Mouse (Mus musculus): ENCODE measurements around the gene Stk25. TPM values are rescaled to one million over a fixed set of nuclear protein-coding genes. Genes with fewer than 3 reads are reported as not detected.

The Stk25 gene
- polyA plus RNA-seq, 1 experiment, result 1.1 TPM

DNA sequence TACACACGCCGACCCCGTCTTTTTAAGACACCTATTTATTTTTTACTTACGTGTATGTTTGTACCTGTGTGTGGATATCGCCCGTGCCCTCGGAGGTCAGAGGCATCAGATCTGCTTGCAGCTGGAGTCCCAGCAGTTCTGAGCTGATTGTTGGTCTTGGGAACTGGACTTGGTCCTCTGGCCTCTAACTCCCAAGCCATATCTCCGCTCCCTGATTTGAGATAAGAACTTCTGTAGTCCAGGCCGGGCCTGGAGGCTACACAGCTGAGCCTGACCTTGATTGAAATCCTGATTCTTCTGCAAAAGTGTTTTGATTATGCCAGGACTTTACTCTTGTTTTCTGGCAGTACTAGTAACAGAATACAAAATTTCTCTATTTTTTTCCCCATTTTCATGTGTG, 34.3 kb upstream of the Stk25 start:
- Histone ChIP-seq H3K36me3 (ENCODE audit: control insufficient read depth) (no peaks in the 10 kb centered on the region), H3K4me3 (replicated peaks) (no peak overlapping the region), H3K27me3 (ENCODE audit: control insufficient read depth) (peaks cover 4% of the 10 kb centered on the region), H3K4me1 (ENCODE audit: control insufficient read depth) (peaks cover 2% of the 10 kb centered on the region; the same call in 1 of the 2 replicates), H3K9me3 (ENCODE audit: control insufficient read depth, low read length) (no peaks in the 10 kb centered on the region)
- TF ChIP-seq TAL1 (IDR thresholded peaks at IDR 0.05; ENCODE audit: low read length), result no peak

DNA sequence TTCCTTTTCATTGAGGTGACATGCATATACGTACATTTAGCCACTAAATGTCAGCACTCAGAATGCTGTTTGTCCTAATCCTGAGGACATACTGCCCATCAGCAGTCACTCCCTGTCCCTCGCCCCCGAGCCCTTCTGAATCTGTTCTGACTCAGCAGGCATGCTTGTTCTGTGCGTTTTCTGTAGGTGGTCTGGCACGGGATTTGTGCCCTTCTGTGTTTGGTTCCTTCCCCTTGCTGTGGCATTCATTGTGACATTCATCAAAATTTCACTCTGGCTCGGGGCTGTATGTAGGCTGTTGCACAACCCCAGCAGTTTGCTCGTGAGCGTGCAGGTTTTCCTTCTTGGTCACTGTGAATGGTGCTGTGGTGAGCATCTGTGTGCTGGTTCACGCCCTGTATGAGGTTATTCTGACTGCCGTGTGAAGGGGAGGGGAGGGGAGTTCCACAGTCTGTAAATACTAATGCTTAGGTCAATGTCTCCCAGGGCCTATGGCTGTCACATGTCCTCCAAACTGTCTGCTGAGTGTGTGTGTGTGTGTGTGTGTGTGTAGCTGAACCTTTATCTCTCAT, 33.4 kb upstream of the Stk25 start:
- H3K4me3 ChIP-seq (replicated peaks), result no peak overlapping the region
- no peaks in the 10 kb centered on the region for H3K36me3 ChIP-seq (ENCODE audit: control insufficient read depth)
- H3K4me1 ChIP-seq (ENCODE audit: control insufficient read depth), result peaks cover 2% of the 10 kb centered on the region; the same call in 1 of the 2 replicates
- no peaks in the 10 kb centered on the region for H3K9me3 ChIP-seq (ENCODE audit: control insufficient read depth, low read length)
- H3K27me3 ChIP-seq (ENCODE audit: control insufficient read depth), result peaks cover 13% of the 10 kb centered on the region
- TF ChIP-seq GATA1 (IDR thresholded peaks at IDR 0.05; ENCODE audit: low read length), result no peak
- TF ChIP-seq TAL1 (IDR thresholded peaks at IDR 0.05; ENCODE audit: low read length), result no peak

DNA sequence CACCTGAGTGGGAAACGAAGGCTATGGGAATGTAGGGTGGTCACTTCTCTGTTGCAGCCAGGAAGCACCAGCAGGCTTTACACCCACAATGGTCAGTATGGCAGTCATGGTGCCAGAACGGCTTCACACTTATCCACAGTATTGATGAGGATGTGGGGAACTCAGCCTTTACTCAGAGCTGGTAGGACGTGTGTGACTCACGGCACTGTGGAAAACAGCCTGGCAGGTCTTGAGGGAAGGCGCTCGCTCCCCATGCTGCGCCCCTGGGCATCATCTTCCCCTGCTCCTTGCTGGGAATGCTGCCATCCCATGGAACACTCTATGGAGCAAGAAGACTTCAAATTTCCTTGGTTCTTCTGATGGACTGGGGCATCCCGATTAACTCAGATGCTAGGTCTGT, 32.6 kb upstream of the Stk25 start:
- peaks cover 2% of the 10 kb centered on the region; the same call in 1 of the 2 replicates for H3K4me1 ChIP-seq (ENCODE audit: control insufficient read depth)

DNA sequence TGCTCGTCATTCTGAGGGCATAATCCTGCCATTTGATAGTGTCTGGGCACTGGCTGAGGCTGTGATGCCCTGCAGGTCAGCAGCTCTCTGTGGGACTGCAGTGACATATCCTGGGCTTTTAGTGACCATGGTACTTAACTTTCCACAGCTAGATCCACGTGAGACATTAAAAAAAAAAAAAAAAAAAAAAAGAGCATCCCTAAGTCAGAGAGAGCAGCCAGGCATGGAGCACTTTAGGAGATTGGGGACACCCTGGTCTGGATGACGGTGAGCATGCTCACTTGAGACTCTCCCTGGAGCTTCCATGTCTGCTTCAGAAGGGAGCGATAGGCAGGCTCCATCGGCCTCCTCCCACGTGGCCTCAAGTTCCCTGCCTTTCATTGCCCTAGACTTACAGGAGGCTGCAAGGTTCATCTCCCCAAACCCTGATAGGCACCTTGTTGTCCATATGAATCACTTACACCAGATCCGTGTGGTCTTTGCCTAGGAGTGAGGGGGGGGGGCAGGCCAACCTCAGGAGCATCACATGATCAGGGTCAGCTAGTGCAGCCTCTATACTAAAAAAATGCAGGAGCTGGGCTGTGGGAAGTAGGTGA, 31.5 kb upstream of the Stk25 start:
- TF ChIP-seq TAL1 (IDR thresholded peaks at IDR 0.05; ENCODE audit: low read length) (no peak), GATA1 (IDR thresholded peaks at IDR 0.05; ENCODE audit: low read length) (no peak)
- Histone ChIP-seq H3K27me3 (ENCODE audit: control insufficient read depth) (peaks cover 32% of the 10 kb centered on the region), H3K4me3 (replicated peaks) (no peak overlapping the region), H3K36me3 (ENCODE audit: control insufficient read depth) (no peaks in the 10 kb centered on the region), H3K9me3 (ENCODE audit: control insufficient read depth, low read length) (no peaks in the 10 kb centered on the region; the same call in 1 of the 2 replicates), H3K4me1 (ENCODE audit: control insufficient read depth) (peaks cover 2% of the 10 kb centered on the region; the same call in 1 of the 2 replicates)

More for the DNA sequence above, 32.6 kb upstream of the Stk25 start:
- TF ChIP-seq GATA1 (IDR thresholded peaks at IDR 0.05; ENCODE audit: low read length) (no peak), TAL1 (IDR thresholded peaks at IDR 0.05; ENCODE audit: low read length) (no peak)
- Histone ChIP-seq H3K9me3 (ENCODE audit: control insufficient read depth, low read length) (no peaks in the 10 kb centered on the region; the same call in 1 of the 2 replicates), H3K27me3 (ENCODE audit: control insufficient read depth) (peaks cover 21% of the 10 kb centered on the region), H3K4me3 (replicated peaks) (no peak overlapping the region), H3K36me3 (ENCODE audit: control insufficient read depth) (no peaks in the 10 kb centered on the region)

DNA sequence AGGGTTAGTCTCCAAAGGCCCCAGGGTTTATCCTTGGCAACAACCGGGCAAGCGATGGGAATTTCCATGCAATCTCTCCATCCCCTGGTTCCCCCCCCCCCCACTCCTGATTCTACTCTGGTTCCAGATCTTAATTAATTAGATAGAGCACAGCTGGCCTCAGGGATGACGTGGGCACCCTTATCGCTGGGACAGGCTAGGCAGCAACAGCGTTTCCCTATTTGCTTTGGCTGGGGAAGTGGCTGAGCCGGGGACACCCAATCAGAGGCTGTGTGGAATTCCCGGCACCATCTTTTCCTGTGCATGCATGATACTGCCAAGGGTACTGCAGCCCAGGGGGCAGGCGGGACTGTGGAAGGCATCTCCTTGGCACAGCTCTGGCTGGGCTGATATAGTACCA, 29.7 kb upstream of the Stk25 start:
- TF ChIP-seq GATA1 (IDR thresholded peaks at IDR 0.05; ENCODE audit: low read length) (no peak), TAL1 (IDR thresholded peaks at IDR 0.05; ENCODE audit: low read length) (no peak)
- peaks cover 48% of the 10 kb centered on the region for H3K27me3 ChIP-seq (ENCODE audit: control insufficient read depth)
- H3K36me3 ChIP-seq (ENCODE audit: control insufficient read depth), result no peaks in the 10 kb centered on the region
- H3K4me1 ChIP-seq (ENCODE audit: control insufficient read depth), result peaks cover 2% of the 10 kb centered on the region; the same call in 1 of the 2 replicates
- no peaks in the 10 kb centered on the region; the same call in 1 of the 2 replicates for H3K9me3 ChIP-seq (ENCODE audit: control insufficient read depth, low read length)
- H3K4me3 ChIP-seq (replicated peaks), result no peak overlapping the region

DNA sequence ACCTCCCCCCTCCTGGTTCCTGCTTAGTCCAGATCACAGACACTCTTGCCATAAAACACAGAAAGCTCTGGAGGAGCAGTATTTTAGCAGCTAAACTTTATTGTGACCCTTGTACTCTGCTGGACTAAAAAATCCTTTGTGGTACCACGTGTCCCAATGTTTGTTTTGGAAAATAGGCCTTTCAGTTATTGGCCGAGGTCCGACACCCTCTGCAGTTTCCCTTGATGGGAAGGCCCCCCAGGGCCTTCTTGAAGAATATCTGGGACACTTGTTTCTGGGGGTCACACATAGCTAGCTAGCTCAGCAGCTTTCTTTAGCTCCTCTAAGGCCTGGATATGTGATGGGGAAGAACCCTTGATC, 28.5 kb upstream of the Stk25 start:
- Histone ChIP-seq H3K27me3 (ENCODE audit: control insufficient read depth) (peaks cover 48% of the 10 kb centered on the region), H3K4me3 (replicated peaks) (no peak overlapping the region)
- no peak for TF ChIP-seq GATA1 (IDR thresholded peaks at IDR 0.05; ENCODE audit: low read length)
- TF ChIP-seq TAL1 (IDR thresholded peaks at IDR 0.05; ENCODE audit: low read length), result no peak

DNA sequence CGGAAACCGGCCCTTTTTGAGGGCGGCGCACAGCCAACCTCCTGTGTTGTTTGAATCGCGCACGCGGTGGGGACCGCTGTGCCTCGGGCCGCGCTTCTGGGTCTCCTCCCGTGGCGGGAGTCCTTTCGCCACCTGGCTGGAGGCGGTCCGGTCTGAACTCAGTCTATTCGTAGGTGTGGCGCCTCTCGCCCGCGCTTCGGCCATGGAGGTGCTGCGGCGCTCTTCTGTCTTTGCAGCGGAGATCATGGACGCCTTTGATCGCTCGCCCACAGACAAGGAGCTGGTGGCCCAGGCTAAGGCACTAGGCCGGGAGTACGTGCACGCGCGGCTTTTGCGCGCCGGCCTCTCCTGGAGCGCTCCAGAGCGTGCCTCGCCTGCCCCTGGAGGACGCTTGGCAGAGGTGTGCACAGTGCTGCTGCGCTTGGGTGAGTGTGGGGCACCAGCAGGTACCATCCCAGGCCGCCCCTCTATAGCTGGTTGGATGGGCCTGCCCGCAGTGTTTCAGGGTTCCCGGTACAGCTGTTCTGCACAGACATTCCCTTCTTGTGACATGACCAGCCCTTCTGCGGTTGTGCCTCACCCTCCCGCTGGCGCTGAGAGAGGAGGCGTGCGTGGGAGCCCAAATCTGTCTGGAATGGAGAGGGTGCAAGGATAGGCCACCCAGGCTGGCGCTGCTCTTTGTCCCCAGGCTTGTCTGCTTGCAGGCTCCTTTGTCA, 27.9 kb upstream of the Stk25 start:
- no peaks in the 10 kb centered on the region; the same call in 1 of the 2 replicates for H3K9me3 ChIP-seq (ENCODE audit: control insufficient read depth, low read length)
- H3K27me3 ChIP-seq (ENCODE audit: control insufficient read depth), result peaks cover 48% of the 10 kb centered on the region
- TF ChIP-seq GATA1 (IDR thresholded peaks at IDR 0.05; ENCODE audit: low read length) (no peak), TAL1 (IDR thresholded peaks at IDR 0.05; ENCODE audit: low read length) (no peak)
- H3K4me1 ChIP-seq (ENCODE audit: control insufficient read depth), result peaks cover 2% of the 10 kb centered on the region; the same call in 1 of the 2 replicates
- no peaks in the 10 kb centered on the region for H3K36me3 ChIP-seq (ENCODE audit: control insufficient read depth)
- peak overlapping the region; percentile 30 for H3K4me3 ChIP-seq (replicated peaks)

More for the DNA sequence above, 28.5 kb upstream of the Stk25 start:
- Histone ChIP-seq H3K9me3 (ENCODE audit: control insufficient read depth, low read length) (no peaks in the 10 kb centered on the region; the same call in 1 of the 2 replicates), H3K4me1 (ENCODE audit: control insufficient read depth) (peaks cover 2% of the 10 kb centered on the region; the same call in 1 of the 2 replicates), H3K36me3 (ENCODE audit: control insufficient read depth) (no peaks in the 10 kb centered on the region)

DNA sequence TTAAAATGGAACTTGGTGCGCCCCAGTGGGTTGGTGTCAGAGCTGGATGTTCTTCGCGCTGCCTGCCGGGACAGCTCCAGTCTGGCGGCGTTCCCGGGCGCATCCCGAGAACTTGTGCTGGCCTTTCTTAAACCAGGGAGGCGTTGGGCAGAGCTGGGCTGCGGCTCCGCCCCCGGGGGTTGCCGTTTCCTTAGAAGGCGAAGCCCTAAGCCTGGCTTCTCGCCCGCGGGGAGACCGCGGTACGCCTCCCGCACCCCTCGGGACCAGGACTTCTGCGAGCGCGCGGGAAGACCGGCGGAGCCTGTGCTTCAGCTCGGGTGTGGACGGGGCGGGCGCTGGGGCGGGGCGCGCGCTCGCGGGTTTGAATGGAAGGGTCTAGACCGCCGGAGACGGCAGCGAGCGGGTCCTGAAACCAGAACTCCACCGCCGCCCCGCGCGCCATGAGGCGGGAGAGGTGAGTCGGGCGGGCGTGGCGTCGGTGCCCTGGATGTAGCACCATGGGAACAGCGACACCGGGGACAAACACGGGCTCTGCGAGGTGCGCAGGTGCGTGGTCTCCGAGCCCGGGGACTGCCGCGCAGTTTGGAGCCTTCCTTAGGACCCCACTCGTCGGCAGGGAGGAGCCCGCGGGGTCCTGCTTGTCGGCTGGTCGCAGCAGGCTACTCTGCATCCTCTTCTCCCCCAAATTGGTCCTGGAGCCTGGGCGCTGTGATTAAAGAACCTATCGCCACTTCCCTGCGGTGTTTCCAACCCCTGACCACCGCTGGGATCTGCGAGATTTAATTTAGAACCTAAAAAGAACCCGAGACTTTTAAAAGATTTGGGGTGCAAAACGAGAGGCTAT, 27.2 kb upstream of the Stk25 start, which contains the start of gene Bok:
Gene Bok (plus strand): TSS at position 260 of the 844 bp plus-strand sequence.
- H3K36me3 ChIP-seq (ENCODE audit: control insufficient read depth), result no peaks in the 10 kb centered on the region
- no peaks in the 10 kb centered on the region; the same call in 1 of the 2 replicates for H3K9me3 ChIP-seq (ENCODE audit: control insufficient read depth, low read length)
- peak within 1 kb of the TSS; percentile 31 for H3K4me3 ChIP-seq (replicated peaks)
- TF ChIP-seq TAL1 (IDR thresholded peaks at IDR 0.05; ENCODE audit: low read length), result no peak
- no peak for TF ChIP-seq GATA1 (IDR thresholded peaks at IDR 0.05; ENCODE audit: low read length)
- H3K4me1 ChIP-seq (ENCODE audit: control insufficient read depth), result peaks cover 2% of the 10 kb centered on the region; the same call in 1 of the 2 replicates
- peaks cover 48% of the 10 kb centered on the region for H3K27me3 ChIP-seq (ENCODE audit: control insufficient read depth)
